Mouse (Mus musculus): Measurements from ENCODE around the gene Serpina9. TPM values are rescaled to one million over a fixed set of nuclear protein-coding genes. Genes with fewer than 3 reads are reported as not detected.
A peak's percentile ranks its signal among the peaks of the same experiment; 100 is the strongest.

The Serpina9 gene
- polyA plus RNA-seq, 1 experiment from 2014 or later, result not detected

DNA sequence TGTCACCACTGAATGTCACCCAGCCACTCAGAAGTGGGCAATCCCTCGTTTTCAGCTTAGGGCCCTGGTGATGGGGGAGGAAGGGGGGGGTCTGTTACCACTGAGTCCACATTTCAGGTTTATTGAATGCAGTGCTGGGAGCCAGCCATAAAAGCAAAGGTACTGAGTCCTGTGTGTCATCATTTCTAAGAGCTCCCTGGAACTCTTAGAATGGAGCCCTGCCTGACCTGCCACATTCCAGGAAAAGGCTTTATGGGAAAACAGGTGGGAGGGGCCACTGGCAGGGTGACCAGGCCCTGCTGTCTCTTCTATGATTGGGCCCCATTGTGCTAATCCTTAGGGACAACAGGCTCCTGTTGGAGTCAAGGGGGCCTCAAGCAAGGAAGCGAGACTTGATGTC lies 17.0 kb downstream of the Serpina9 start:
- H3K27me3 ChIP-seq (ENCODE audit: control insufficient read depth, insufficient read depth, low read length), result no peaks in the 10 kb centered on the region
- H3K9ac ChIP-seq, result no peak overlapping the region
- no peaks in the 10 kb centered on the region for H3K36me3 ChIP-seq (replicated peaks; ENCODE audit: control insufficient read depth, insufficient read depth)
- H3K9me3 ChIP-seq (ENCODE audit: control insufficient read depth, low read length), result no peaks in the 10 kb centered on the region
- no peak overlapping the region for H3K4me2 ChIP-seq (replicated peaks)
- DNase-seq (ENCODE audit: low spot score), result no peak
- 78% methylated on average over 2 of the region's 2 CpGs for WGBS
- no peak for ATAC-seq (ENCODE audit: low FRiP score)
- no peak overlapping the region for H3K4me3 ChIP-seq (replicated peaks; ENCODE audit: low read length)
- H3K4me1 ChIP-seq (replicated peaks; ENCODE audit: control insufficient read depth, insufficient read depth, low read length), result no peaks in the 10 kb centered on the region
- no peak overlapping the region for H3K27ac ChIP-seq

DNA sequence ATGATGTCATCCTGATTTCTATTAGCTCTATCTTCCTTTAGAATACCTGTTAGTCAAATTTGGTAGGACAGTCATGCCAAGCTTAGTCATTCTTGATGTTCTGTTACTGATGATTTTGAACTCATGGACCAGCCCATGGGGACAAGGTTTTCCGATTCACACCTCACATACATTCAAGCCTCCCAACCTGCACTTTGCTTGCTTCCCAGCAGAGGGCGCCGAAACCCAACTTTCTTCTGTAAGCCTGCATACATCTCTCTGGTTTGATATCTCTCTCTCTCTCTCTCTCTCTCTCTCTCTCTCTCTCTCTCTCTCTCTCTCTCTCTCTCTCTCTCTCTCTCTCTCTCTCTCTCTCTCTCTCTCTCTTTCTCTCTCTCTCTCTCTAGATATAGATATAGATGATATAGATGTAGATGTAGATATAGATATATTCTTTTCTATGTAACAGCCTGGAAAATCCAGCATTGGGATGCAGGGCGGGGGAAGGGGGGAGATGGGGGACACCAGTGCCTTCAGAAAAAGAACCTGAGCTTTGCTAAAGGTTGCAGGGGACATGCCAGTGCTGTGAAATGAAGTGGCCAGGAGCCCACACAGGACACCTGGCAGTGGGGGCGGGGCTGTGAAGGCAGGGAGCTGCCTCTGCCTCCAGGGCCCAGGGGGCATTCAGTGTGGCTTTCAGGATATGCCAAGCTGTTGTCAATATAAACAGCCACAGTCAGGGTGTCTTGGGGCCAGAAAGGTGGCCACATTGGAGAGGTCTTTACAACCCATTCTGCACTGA lies 18.1 kb downstream of the Serpina9 start:
- no peaks in the 10 kb centered on the region for H3K4me1 ChIP-seq (replicated peaks; ENCODE audit: control insufficient read depth, insufficient read depth, low read length)
- H3K27ac ChIP-seq, result no peak overlapping the region
- H3K36me3 ChIP-seq (replicated peaks; ENCODE audit: control insufficient read depth, insufficient read depth), result no peaks in the 10 kb centered on the region
- DNase-seq (ENCODE audit: low spot score) (peak; percentile 86), ATAC-seq (ENCODE audit: low FRiP score) (0 out of 2 replicates have a peak, but pooled peaks have one; percentile 53)
- no peak overlapping the region for H3K9ac ChIP-seq
- H3K9me3 ChIP-seq (ENCODE audit: control insufficient read depth, low read length), result no peaks in the 10 kb centered on the region
- H3K27me3 ChIP-seq (ENCODE audit: control insufficient read depth, insufficient read depth, low read length), result no peaks in the 10 kb centered on the region
- WGBS, result 43% methylated on average over 5 of the region's 5 CpGs
- H3K4me3 ChIP-seq (replicated peaks; ENCODE audit: low read length), result no peak overlapping the region
- H3K4me2 ChIP-seq (replicated peaks), result no peak overlapping the region

DNA sequence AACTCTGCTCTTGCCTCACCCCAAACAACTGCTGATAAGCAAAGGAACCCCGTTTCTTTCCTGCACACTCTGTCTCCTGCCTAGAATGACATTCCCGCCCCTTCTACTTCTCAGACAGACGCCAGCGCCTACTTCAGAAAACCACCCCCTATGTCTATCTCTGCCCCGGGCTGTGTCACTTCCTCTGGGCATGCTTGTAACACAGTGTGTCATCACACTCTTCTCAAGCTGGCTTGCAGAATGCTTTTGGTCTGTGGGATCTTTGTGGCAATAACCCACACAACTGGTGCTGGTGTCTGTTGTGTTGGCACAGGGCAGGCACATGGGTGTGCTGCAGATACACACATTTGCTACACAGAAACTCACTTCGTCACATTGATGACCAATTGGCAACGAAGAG lies 20.6 kb downstream of the Serpina9 start:
- 89% methylated on average over 7 of the region's 7 CpGs for WGBS
- no peaks in the 10 kb centered on the region for H3K9me3 ChIP-seq (ENCODE audit: control insufficient read depth, low read length)
- H3K27me3 ChIP-seq (ENCODE audit: control insufficient read depth, insufficient read depth, low read length), result no peaks in the 10 kb centered on the region
- H3K9ac ChIP-seq, result no peak overlapping the region
- H3K4me1 ChIP-seq (replicated peaks; ENCODE audit: control insufficient read depth, insufficient read depth, low read length), result no peaks in the 10 kb centered on the region
- no peaks in the 10 kb centered on the region for H3K36me3 ChIP-seq (replicated peaks; ENCODE audit: control insufficient read depth, insufficient read depth)
- DNase-seq (ENCODE audit: low spot score), result no peak
- ATAC-seq (ENCODE audit: low FRiP score), result no peak
- no peak overlapping the region for H3K27ac ChIP-seq
- no peak overlapping the region for H3K4me2 ChIP-seq (replicated peaks)
- no peak overlapping the region for H3K4me3 ChIP-seq (replicated peaks; ENCODE audit: low read length)

DNA sequence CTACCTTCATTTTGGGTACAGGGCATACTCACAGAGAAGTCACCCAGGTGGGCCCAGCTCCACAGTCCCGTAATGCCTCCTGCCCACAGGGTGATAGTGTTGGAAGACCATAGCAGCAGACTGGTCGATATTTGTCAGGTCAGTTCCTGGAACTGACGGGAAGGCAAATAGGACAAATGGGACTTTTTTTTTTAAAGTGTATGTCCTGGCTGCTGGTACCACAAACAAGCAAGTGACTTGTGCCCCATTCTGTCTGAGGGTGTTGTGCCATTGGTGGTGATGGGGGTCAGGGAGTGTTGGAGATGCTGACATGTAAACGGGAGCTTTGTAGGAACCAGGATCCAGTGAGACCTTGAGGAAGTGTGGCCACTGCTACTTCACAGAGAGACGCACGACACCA lies 23.7 kb downstream of the Serpina9 start, which contains the start of gene Serpina11:
TSS of gene Serpina11 (minus strand) at position 101 of the 400 bp plus-strand sequence.
- DNase-seq (ENCODE audit: low spot score) (no peak), ATAC-seq (ENCODE audit: low FRiP score) (no peak)
- Histone ChIP-seq H3K27me3 (ENCODE audit: control insufficient read depth, insufficient read depth, low read length) (no peaks in the 10 kb centered on the region), H3K27ac (no peak within 1 kb of the TSS), H3K9ac (no peak within 1 kb of the TSS), H3K9me3 (ENCODE audit: control insufficient read depth, low read length) (no peaks in the 10 kb centered on the region), H3K36me3 (replicated peaks; ENCODE audit: control insufficient read depth, insufficient read depth) (no peaks in the 10 kb centered on the region), H3K4me2 (replicated peaks) (no peak within 1 kb of the TSS), H3K4me3 (replicated peaks; ENCODE audit: low read length) (no peak within 1 kb of the TSS), H3K4me1 (replicated peaks; ENCODE audit: control insufficient read depth, insufficient read depth, low read length) (no peaks in the 10 kb centered on the region)
- 92% methylated on average over 6 of the region's 6 CpGs for WGBS

DNA sequence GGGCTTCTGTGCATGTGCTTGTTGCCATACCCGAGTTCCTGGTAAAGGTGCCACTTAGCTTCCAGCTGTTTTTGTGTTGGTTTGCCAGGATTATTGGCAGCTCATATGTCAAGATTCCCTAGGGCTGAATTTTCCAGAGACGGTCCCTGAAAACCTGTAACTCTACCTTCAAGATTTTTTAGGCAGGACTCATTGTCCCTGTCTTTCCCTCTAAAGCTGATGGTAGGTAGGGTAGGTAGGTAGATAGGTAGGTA lies 24.1 kb downstream of the Serpina9 start:
- Histone ChIP-seq H3K27me3 (ENCODE audit: control insufficient read depth, insufficient read depth, low read length) (no peaks in the 10 kb centered on the region), H3K9ac (no peak overlapping the region)

DNA sequence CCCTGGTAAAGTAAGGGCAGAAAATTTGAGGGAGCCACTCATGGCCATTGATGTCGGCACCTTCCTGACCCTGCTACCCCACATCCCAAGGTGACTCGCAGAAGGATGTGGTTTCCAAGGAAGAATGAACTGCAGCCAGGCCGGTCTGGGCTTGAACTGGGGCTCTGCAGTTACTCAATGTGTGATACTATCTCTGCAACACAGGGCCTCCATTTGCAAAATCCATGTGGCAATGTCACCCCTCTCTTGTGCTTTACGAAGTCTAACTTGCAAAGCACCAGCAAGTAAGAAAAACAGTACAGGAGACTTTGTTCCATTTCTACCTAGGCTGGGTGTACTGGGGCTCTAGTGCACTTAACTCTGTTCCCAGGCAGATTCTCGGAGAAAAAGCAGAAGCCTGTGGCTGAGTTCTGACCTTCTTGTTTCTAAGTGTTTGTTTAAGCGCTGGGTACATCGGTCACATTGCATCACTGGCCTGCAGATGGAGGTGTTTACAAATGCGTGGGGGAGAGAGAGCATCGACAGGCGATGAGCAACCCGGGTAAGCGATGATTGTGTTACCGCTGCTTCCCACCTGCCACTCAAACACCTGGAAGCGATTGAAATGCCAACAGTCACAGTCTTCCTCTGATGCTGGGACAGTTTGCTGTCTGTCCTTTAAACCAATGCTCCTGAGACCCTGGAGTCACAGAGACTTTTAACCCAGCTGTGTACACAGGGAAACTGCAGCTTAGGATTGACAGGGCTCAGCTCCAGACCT lies 24.6 kb downstream of the Serpina9 start:
- WGBS, result 65% methylated on average over 14 of the region's 14 CpGs
- H3K4me3 ChIP-seq (replicated peaks; ENCODE audit: low read length), result no peak overlapping the region
- H3K4me2 ChIP-seq (replicated peaks), result no peak overlapping the region
- no peaks in the 10 kb centered on the region for H3K4me1 ChIP-seq (replicated peaks; ENCODE audit: control insufficient read depth, insufficient read depth, low read length)
- no peak overlapping the region for H3K27ac ChIP-seq
- ATAC-seq (ENCODE audit: low FRiP score) (no peak), DNase-seq (ENCODE audit: low spot score) (no peak)
- no peak overlapping the region for H3K9ac ChIP-seq
- H3K9me3 ChIP-seq (ENCODE audit: control insufficient read depth, low read length), result no peaks in the 10 kb centered on the region
- H3K27me3 ChIP-seq (ENCODE audit: control insufficient read depth, insufficient read depth, low read length), result no peaks in the 10 kb centered on the region
- H3K36me3 ChIP-seq (replicated peaks; ENCODE audit: control insufficient read depth, insufficient read depth), result no peaks in the 10 kb centered on the region

More for the DNA sequence above, 24.1 kb downstream of the Serpina9 start:
- H3K4me1 ChIP-seq (replicated peaks; ENCODE audit: control insufficient read depth, insufficient read depth, low read length), result no peaks in the 10 kb centered on the region
- H3K4me2 ChIP-seq (replicated peaks), result no peak overlapping the region
- ATAC-seq (ENCODE audit: low FRiP score) (no peak), DNase-seq (ENCODE audit: low spot score) (no peak)
- H3K27ac ChIP-seq, result no peak overlapping the region
- WGBS, result 73% methylated on average over 2 of the region's 2 CpGs
- no peaks in the 10 kb centered on the region for H3K36me3 ChIP-seq (replicated peaks; ENCODE audit: control insufficient read depth, insufficient read depth)
- no peaks in the 10 kb centered on the region for H3K9me3 ChIP-seq (ENCODE audit: control insufficient read depth, low read length)
- no peak overlapping the region for H3K4me3 ChIP-seq (replicated peaks; ENCODE audit: low read length)

DNA sequence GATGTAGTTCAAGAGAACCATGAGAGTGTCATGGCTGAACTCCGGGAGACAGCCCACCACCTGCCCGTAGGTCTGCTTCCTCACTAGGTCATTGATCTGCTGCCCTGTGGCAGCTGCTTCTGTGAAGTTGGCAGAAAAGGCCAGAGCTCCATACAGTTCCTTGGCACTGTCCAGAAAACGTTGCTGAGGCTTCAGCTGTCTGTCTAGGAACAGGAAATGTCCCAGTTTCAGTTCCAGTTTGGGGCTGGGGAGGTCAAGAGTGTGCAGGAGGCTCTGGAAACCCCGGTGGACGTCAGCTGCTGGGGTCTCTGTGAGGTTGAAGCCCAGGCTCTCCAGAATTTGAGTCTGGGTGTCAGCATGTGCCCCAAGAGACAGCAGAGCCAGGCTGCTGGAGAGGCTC lies 27.7 kb downstream of the Serpina9 start:
- DNase-seq (ENCODE audit: low spot score), result no peak
- Histone ChIP-seq H3K4me3 (replicated peaks; ENCODE audit: low read length) (no peak overlapping the region), H3K9me3 (ENCODE audit: control insufficient read depth, low read length) (no peaks in the 10 kb centered on the region), H3K36me3 (replicated peaks; ENCODE audit: control insufficient read depth, insufficient read depth) (no peaks in the 10 kb centered on the region), H3K27me3 (ENCODE audit: control insufficient read depth, insufficient read depth, low read length) (no peaks in the 10 kb centered on the region), H3K4me2 (replicated peaks) (no peak overlapping the region), H3K27ac (no peak overlapping the region), H3K4me1 (replicated peaks; ENCODE audit: control insufficient read depth, insufficient read depth, low read length) (no peaks in the 10 kb centered on the region), H3K9ac (no peak overlapping the region)
- no peak for ATAC-seq (ENCODE audit: low FRiP score)
- WGBS, result 80% methylated on average over 5 of the region's 5 CpGs

DNA sequence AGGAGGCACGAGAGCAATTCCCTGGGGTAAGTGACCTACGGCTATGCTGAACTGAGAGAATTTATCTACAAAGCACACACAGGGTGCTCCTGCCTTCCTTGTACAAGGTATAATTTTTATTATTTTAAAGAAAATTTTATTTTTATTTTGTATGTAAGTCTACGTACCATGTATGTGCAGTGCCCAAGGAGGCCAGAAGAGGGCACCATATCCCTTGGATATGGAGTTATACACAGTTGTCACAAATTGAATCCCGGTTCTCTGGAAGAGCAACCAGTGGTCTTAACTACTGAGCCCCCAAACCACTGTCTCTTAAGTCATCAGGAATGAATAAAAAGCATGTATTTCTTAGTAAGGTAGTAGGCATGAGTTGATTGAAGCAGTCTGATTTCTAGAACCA lies 28.6 kb downstream of the Serpina9 start:
- H3K27ac ChIP-seq, result no peak overlapping the region
- WGBS, result 65% methylated on average over 4 of the region's 4 CpGs
- no peak overlapping the region for H3K9ac ChIP-seq
- no peak for ATAC-seq (ENCODE audit: low FRiP score)
- no peak overlapping the region for H3K4me3 ChIP-seq (replicated peaks; ENCODE audit: low read length)
- no peaks in the 10 kb centered on the region for H3K36me3 ChIP-seq (replicated peaks; ENCODE audit: control insufficient read depth, insufficient read depth)
- DNase-seq (ENCODE audit: low spot score), result peak; percentile 49
- H3K4me1 ChIP-seq (replicated peaks; ENCODE audit: control insufficient read depth, insufficient read depth, low read length), result no peaks in the 10 kb centered on the region
- H3K9me3 ChIP-seq (ENCODE audit: control insufficient read depth, low read length), result no peaks in the 10 kb centered on the region
- H3K27me3 ChIP-seq (ENCODE audit: control insufficient read depth, insufficient read depth, low read length), result no peaks in the 10 kb centered on the region
- H3K4me2 ChIP-seq (replicated peaks), result no peak overlapping the region

DNA sequence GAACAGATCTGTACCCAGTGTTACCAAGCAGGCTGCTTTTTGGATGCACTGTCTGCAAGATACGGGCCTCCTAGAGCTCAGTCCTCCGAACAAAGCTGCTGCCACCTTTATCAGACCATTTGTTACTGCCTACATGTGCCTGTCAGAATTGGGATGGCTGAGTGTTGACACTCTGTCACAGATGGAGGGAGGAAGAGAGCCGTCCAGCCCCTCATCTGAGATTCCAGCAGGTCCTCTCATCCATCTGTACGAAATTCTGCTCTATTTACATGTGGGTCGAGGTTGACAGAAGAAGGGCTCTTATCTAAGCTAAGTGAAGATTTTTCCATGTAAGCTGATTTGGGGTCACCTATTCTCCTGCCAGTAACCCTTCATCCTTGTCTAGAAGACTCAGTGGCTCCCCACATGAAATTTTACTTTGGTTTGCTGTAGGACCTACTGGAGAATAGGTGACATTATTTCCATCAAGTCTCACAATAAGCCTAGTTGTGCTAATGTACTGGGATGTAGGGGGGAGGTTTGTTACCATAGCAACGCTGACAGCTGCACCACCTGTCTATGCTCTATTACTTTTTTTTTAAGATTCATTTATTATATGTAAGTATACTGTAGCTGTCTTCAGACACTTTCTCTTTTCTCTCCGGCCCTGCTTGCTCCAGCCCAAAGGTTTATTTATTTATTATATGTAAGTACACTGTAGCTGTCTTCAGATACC lies 31.8 kb downstream of the Serpina9 start:
- Histone ChIP-seq H3K4me3 (replicated peaks; ENCODE audit: low read length) (no peak overlapping the region), H3K27me3 (ENCODE audit: control insufficient read depth, insufficient read depth, low read length) (no peaks in the 10 kb centered on the region), H3K9me3 (ENCODE audit: control insufficient read depth, low read length) (no peaks in the 10 kb centered on the region), H3K36me3 (replicated peaks; ENCODE audit: control insufficient read depth, insufficient read depth) (no peaks in the 10 kb centered on the region), H3K9ac (no peak overlapping the region), H3K4me1 (replicated peaks; ENCODE audit: control insufficient read depth, insufficient read depth, low read length) (no peaks in the 10 kb centered on the region), H3K4me2 (replicated peaks) (no peak overlapping the region), H3K27ac (no peak overlapping the region)
- 78% methylated on average over 7 of the region's 7 CpGs for WGBS
- ATAC-seq (ENCODE audit: low FRiP score) (no peak), DNase-seq (ENCODE audit: low spot score) (no peak)
